Mouse (Mus musculus) splenic B cell, adult 2 months (primary cell): ENCODE results near the gene Sprtn.
A peak's percentile ranks its signal among the peaks of the same experiment; 100 is the strongest.

Experiments
- DNase-seq: peaks from one replicate; pipeline ENCODE4 v3.0.0-alpha.2; 2011; ENCODE audit warnings: low read depth, low spot score
- H3K27me3 ChIP-seq: 2 replicates; pipeline ENCODE4 v1.6.1; 2012; ENCODE audit warnings: mild to moderate bottlenecking, low read length, moderate library complexity, mixed read lengths; ENCODE audit not compliant: control insufficient read depth, poor library complexity, insufficient read depth, severe bottlenecking
- H3K36me3 ChIP-seq: 2 replicates; pipeline ENCODE4 v1.6.1; 2012; ENCODE audit warnings: mild to moderate bottlenecking, low read length, moderate library complexity, mixed read lengths; ENCODE audit not compliant: control insufficient read depth, poor library complexity, insufficient read depth, severe bottlenecking

Gene Sprtn

DNA sequence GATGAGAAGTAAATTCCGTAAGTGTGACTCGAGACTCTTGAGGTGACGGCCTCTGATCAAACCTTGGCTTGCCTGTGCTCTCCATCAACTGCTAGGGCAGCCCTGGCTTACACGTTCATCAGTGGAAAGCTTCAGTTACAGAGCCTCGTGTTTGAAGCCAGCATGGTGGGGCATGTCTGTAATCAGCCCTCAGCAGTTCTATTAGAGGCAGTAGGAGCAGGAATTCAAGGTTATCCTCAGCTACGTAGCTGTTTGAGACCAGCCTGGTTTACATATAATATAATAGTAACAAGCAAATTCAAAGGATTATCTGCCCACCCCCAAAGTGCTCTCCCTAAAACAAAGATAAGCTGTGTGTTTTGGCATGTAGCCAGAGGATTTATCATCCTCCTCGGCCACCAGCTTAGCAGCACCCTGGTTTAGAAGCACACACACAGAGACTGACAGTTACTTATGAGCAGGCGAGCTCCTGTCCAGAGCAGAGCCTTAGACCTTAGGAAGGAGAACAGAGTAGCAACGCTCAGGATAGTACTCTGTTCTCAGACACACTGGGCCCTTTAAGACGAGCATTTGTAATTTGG is 18.6 kb upstream of the Sprtn start:
- no peaks in the 10 kb centered on the region for H3K27me3 ChIP-seq
- H3K36me3 ChIP-seq, result peaks cover 14% of the 10 kb centered on the region
- DNase-seq, result no peak

DNA sequence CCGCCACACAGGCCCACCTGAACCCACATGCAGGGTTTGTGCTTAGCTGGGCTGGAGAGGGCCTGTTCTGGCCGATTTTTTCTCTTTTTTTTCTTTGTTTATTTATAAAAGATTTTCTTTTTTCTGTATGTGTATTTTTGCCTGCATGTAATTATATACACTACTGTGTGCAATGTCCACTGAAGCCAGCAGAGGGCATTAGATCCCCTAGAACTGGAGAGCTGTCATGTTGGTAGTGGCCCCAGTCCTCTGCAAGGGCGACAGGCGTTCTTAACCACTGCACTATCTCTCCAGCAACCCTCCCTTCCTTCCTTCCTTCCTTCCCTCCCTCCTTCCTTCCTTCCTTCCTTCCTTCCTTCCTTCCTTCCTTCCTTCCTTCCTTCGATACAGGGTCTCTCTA is 9.3 kb upstream of the Sprtn start:
- DNase-seq, result peak; percentile 28
- H3K27me3 ChIP-seq, result no peaks in the 10 kb centered on the region
- peaks cover 3% of the 10 kb centered on the region for H3K36me3 ChIP-seq

DNA sequence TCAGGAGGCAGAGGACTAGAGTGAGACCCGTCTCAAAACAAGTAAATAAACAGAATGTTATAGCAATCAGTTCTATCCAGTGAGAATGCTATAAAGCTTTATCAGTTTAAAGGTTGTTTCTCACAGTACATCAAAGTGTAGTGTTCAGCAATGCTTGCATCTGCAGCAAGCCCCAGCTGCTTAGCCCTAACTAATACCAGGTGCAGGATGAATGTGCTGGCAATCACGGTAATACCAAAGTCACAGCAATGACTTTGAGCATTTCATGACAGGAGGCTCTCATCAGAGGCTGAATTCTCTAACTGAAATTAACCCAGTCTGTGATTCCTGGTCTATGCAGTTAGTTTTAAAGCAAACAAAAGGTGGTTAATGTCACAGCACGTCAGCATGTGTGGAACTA is 5.1 kb upstream of the Sprtn start:
- no peaks in the 10 kb centered on the region for H3K27me3 ChIP-seq
- no peak for DNase-seq
- no peaks in the 10 kb centered on the region; the same call in none of the 2 replicates for H3K36me3 ChIP-seq

GRCm38 (mm10) chr8:124896010-124896631 is 1.6 kb upstream of the Sprtn start:
- DNase-seq, result no peak
- no peaks in the 10 kb centered on the region for H3K27me3 ChIP-seq
- H3K36me3 ChIP-seq, result peaks cover 4% of the 10 kb centered on the region

- peaks cover 4% of the 10 kb centered on the region for H3K36me3 ChIP-seq
- peak; percentile 63 for DNase-seq
- H3K27me3 ChIP-seq, result no peaks in the 10 kb centered on the region
Observed at GRCm38 (mm10) chr8:124896632-124897385, 877 bp upstream of the Sprtn start.

DNA sequence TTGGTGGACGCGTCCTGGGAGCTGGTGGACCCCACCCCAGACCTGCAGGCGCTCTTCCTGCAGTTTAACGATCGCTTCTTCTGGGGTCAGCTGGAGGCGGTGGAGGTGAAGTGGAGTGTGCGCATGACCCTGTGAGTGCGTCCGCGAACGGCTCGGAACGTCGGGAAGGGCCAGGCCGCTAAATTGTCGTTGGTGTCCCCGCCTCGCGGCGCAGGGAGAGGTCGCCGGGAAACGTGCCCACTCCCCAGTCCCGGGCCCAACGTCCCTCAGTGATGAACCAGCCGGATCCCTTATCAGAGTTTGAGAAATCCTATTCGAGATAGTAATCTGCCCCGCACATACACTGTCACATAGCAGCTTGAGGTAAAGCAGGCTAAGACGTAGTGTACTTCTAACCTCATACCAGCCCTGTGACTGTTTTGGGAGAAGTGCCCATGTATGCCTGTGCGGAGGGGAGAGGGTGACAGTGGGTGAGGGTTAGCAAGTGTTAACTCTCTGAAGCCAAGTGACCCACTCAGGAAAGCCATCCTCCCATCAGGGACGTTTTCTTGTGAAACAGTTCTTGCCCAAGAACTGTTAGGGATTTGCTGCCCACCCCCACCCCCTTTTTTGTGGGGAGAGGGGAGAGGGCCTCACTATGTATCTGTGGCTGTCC is 692 bp downstream of the Sprtn start:
- peak; percentile 8 for DNase-seq
- Histone ChIP-seq H3K36me3 (peaks cover 8% of the 10 kb centered on the region), H3K27me3 (no peaks in the 10 kb centered on the region)

GRCm38 (mm10) chr8:124903198-124903597 is 5.5 kb downstream of the Sprtn start:
- no peaks in the 10 kb centered on the region for H3K27me3 ChIP-seq
- DNase-seq, result no peak
- H3K36me3 ChIP-seq, result peaks cover 11% of the 10 kb centered on the region

- no peak for DNase-seq
- Histone ChIP-seq H3K27me3 (no peaks in the 10 kb centered on the region), H3K36me3 (peaks cover 12% of the 10 kb centered on the region)
Observed at GRCm38 (mm10) chr8:124905482-124905881, 7.8 kb downstream of the Sprtn start.

DNA sequence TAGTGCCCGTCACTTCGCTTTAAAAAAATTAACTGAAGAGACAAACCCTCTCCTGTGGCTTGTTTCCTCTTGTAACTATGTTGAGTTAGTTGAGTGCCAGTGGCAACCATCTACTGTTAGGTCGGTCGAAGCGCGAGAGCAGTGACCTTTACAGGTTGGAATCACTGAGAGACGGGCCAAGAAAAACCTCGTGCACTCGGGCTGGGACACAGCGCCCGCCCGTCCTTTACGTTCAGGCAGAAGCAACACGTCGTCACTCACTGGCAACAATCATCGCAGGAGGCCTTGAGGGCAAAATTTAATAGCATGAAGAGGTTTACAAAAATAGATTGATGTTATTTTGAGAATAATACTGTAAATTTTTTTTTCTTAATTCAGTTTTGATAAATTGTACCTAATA is 12.2 kb downstream of the Sprtn start:
- H3K36me3 ChIP-seq, result peaks cover 4% of the 10 kb centered on the region
- no peak for DNase-seq
- H3K27me3 ChIP-seq, result no peaks in the 10 kb centered on the region

DNA sequence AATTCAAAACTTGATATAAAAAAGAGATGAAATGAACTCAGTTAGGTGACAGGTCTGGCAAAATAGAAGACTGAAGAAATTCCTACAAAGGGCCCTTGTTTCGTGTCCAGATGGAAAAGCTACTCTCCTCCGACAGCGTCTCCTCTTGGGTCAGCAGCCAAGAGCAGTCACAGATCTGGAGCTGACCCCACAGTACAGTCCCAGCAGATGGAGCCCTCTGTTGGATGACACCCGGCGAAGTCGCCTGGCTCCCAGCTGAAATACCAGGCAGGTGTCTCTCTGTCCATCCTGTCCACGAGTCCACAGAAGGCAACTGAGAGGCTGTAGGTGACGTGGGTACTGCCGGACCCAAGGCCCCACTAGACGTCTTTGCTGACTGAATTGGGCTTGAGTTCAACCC is 12.7 kb downstream of the Sprtn start:
- no peak for DNase-seq
- H3K36me3 ChIP-seq, result peaks cover 4% of the 10 kb centered on the region
- no peaks in the 10 kb centered on the region for H3K27me3 ChIP-seq

DNA sequence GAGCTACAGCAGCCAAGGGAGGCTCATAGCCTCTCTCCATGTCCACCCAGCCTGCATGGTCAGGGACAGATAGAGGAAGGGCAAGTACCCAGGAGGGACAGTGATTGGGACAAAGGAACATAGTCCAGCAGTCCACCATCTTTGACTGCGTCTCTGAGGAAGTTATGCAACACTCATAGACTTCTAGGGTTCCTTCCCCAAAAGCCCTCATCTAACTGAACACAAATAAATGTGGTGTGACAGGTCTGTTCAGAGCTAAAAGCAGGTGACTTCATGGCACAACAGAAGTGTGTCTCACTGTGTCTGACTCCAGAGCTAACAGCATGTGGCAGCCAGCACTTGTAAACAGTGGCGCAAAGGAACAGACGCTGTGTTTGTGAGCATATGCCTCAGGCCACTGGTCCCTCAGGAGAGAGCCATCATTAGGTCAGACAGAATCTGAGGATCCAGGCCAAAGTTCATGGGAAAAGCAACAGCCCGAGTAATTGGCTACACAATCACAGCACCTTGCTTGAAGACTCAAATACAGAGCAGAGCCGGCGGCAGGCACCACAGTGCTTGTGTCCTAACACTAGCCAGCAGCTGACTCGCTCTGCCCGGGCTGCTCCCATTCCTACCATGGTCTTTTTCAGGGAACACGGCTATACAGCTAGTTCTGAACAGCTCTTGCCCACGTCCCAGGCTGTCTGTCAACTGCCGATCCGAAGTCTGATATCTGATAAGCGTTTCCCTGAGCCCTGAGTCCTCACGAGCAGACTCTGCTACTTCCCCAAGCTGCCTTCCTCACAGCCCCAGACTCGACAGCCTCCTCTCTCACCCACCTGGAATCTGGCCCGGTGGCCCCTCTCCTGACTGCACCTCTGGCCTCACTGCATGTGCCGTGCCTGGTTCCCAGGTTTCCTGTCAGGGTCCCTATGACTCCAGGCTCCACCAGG is 14.5 kb downstream of the Sprtn start:
- DNase-seq, result no peak
- peaks cover 1% of the 10 kb centered on the region for H3K36me3 ChIP-seq
- H3K27me3 ChIP-seq, result no peaks in the 10 kb centered on the region

DNA sequence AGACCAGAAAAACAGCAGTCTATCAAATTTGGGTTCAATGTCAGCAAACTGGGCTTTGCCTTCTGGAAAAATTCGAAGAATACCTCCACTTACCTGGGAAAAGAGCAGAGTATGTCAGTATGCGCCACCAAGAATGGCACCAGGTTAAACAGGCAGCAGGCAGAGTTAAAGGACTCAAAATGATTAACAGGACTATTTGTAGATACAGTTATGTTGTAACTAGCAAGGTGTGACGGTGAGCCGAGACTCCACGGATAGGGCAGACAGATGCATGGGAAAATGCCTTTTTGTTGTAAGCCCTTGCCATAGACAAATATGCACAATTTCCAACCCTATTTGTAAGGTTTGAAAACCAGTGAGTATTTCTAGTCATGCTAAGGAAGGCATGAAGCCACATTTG is 16.4 kb downstream of the Sprtn start:
- DNase-seq, result no peak
- Histone ChIP-seq H3K27me3 (no peaks in the 10 kb centered on the region), H3K36me3 (no peaks in the 10 kb centered on the region; the same call in none of the 2 replicates)

GRCm38 (mm10) chr8:124917741-124918484 is 20.2 kb downstream of the Sprtn start:
- no peak for DNase-seq
- no peaks in the 10 kb centered on the region for H3K27me3 ChIP-seq
- H3K36me3 ChIP-seq, result no peaks in the 10 kb centered on the region; the same call in 1 of the 2 replicates
